Mouse (Mus musculus) adrenal gland, postnatal 4 days (tissue): ENCODE results near the gene Ugdh. TPM values are rescaled to one million over a fixed set of nuclear protein-coding genes. Genes with fewer than 3 reads are reported as not detected.
"Not testable (repeated sequence)": the region's sequence is repeated elsewhere in the genome, so short reads cannot be mapped to it uniquely, and the experiment has no call there.

Source experiments
- DNase-seq, 2 experiments: peaks; one replicate each; pipeline ENCODE4 v3.0.0; 2021 to 2022; ENCODE audit warnings: low spot score in 2 of 2, mixed read lengths in 2 of 2
- long read RNA-seq, 2 experiments: library from polyadenylated mRNA; stranded (forward); transcript quantifications; one replicate each; pipeline ENCODE4 v2.0.0; 2021
- total RNA-seq, 2 experiments: library from RNA; stranded (reverse); gene quantifications; 2 replicates each; pipeline ENCODE4 v1.2.3; 2021

The Ugdh gene
- 10 to 100 TPM; 70.8 to 71.5 TPM for total RNA-seq
- long read RNA-seq, experiment 1, transcript Ugdh-201 (12 exons, 2,550 nt) = major isoform, 56 of 67 reads
- long read RNA-seq, experiment 1, partial matches to known transcripts = 3 of 67 reads
- long read RNA-seq, experiment 1, other reads (novel, unspliced or antisense) = 8 of 67 reads
- long read RNA-seq, experiment 2, transcript Ugdh-201 (12 exons, 2,550 nt) = major isoform, 133 of 173 reads
- long read RNA-seq, experiment 2, partial matches to known transcripts = 11 of 173 reads
- long read RNA-seq, experiment 2, other reads (novel, unspliced or antisense) = 29 of 173 reads

DNA sequence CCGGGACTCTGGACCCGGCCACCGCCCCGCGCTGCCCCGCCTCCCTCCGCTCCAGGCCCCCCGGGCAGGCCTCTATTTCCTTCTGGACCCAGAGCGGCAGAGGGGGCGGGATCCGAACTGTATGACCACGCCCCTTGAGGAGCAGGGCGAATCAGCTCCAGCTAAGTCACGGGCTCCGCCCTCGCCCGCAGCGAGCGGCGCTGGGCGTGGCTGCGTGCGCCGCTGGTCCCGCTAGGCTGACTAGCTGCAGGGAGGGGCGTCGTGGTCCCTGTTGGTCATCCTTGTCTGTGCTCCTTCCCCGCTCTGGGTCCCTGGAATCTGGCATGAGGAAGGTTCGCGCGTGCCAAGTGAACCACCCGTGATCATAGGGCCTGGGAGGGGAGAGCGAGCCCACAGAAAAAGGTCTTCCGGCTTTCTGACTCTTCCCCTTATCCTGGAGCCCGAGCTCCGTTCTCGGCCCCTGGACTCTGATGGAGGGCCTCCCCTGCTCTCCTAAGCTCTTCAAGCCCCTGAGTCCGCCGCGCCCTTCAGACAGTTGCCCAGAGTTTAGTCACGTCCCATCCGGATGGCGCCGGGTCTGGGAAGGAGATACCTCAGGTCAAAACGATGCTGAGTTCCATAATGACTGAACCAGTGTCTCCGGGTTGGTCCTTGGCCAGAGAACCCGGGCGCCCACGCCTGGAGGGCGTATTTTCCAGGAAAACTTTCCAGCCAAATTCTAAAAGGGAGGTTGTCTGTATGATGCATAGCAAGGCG lies at the start of gene Ugdh:
Gene Ugdh (minus strand): TSS at position 144 of the 756 bp plus-strand sequence.
- peak; percentile 89 to 96 for DNase-seq

DNA sequence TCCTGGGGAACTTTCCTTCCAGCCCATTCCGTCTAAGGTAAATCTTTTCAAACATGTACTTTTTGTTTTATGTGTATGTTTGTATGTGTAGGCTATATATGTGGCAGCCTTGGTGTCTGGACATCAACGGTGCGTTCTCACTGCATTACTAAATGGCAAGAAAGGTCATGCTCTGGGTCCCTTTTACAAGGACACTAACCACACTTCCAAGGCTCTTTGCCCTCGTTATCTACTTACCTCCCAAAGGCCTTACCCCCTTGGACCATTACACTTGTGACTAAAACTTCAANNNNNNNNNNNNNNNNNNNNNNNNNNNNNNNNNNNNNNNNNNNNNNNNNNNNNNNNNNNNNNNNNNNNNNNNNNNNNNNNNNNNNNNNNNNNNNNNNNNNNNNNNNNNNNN lies 47.2 kb upstream of the Ugdh start:
- no peak for DNase-seq

DNA sequence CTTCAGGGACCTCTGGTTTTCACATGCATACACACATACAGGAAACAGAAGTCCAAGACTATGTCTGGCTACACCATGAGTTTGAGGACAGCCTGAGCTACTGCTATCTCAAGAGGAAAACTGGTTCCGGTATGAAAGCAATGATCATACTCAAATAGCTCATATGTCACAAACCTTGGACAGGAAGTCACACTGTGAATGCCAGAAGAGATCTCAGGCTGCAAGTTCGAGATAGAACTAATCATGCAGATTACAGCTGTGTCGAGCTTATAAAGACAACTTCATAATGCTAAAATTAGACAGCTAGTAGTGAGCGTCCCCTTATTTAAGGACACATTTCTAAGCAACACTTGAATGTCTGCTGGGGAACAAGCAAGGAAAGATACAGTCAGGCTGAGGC lies 44.8 kb upstream of the Ugdh start:
- DNase-seq = no peak

DNA sequence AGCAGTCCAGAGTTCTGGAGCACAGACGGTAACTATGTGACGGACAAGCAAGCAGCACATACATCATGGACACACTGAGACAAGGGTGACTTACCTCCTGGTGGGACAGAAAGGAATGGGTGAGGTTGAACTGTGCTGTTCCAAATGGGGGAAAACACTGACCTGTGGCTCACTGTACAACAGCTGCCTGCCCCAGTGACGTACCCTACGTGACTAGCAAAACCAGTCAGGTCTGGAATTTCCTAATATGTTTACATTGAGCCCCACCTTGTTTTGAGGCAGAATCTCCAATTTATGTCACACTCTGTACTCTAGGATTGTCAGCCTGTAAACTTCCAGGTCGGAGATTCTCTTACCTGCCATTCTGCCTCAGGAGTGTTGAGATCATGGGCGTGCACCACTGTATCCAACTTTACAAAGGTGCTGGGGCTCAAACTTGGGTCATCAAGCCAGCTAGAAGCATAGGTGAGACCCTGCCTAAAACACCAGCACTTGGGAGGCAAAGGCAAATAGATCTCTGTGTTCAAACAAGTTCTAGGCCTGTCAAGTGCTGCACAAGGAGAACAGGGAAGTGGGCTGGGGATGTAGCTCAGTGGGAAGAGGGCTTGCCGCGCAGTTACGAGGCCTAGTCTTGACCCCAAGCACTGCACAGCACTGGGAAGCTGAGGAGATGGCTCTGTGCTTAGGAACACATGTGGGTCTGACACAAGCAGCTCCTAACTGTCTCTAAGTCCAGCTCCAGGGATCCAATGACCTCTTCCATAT lies 44.1 kb upstream of the Ugdh start:
- DNase-seq = no peak

DNA sequence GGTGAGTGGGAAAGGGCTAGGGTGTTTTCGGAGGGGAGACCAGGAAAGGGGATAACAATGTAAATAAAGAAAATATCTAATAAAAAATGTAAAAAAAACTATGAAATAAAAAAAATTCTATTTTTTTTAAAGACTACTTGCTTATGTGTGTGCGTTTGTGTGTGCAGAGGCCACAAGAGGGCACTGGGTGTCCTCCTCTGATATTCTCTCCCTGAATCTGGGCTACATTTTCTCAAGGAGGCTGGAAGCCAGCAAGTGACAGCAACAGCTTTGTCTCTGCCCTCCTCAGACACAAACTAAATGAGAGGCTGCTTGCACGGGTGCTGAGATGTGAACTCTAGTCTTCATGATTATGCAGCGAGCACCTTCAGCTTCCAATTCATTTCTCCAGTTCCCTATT lies 42.5 kb upstream of the Ugdh start:
- DNase-seq = no peak

DNA sequence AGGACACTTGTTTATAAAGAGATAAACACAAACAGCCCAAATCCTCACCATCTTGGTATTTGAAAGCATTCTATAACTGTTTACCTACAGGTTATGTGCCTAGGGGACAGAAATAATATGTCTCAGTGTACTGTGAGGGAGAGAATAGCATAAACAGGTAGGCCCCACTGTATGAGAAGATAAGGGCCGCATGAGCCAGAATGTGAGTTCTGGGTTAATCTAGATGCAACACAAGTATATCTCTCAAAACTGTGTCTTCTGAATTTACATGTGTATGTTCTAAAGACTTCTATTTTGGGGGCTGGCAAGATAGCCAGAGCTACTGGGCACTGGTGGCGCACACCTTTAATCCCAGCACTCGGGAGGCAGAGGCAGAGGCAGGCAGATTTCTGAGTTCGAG lies 41.0 kb upstream of the Ugdh start:
- not testable (repeated sequence) for DNase-seq

DNA sequence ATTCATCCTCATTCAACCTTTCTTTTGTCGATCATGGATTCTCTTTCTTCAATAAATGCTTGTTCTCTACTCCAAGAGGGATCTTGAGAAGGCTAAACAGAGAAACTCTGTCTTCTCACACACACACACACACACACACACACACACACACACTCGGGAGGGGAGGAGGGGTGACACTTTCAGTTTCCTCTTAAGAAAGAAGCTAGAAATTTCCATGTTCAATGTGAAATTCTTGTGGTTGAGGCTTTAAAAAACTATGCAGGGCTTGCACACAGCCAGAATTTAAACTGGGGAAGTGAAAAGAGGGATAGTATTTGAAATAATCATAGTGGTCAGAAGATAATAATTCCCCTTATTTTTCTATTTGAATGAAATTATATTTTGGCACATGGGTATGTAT lies 40.1 kb upstream of the Ugdh start:
- DNase-seq = no peak

DNA sequence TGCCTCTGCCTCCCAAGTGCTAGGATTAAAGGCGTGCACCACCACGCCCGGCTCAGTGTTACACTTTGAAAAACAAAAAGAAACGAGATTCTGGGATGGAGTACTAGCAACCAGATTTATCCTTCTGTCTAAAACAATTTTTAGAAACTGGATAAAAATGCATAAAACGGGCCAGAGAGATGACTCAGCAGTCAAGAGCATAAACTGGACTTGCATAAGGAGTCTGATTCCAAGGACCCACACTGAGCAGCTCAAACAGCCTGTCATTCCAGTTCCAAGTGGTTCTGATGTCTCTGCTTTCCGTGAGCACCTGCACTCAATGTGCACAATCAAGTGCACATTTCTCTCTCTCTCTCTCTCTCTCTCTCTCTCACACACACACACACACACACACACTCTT lies 34.0 kb upstream of the Ugdh start:
- DNase-seq = no peak

DNA sequence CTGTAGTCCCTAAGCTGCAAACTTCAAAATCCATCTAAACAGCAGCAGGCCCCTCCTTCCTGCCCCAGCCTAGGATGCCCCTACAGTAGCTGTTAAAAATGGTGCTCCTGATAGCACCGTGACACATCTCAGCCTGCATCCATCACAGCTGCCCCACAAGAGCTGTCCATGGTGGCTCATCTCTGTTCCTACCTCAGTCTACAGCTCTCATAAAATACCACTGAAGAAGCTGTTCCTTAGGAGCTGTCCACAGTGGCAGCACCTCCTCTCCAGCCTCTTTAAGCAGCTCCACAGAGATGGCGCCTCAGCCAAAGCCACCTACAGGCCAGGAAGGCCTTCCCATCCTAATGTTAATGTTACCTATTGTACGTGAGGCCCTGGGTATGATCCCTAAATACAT lies 31.2 kb upstream of the Ugdh start:
- DNase-seq = no peak

DNA sequence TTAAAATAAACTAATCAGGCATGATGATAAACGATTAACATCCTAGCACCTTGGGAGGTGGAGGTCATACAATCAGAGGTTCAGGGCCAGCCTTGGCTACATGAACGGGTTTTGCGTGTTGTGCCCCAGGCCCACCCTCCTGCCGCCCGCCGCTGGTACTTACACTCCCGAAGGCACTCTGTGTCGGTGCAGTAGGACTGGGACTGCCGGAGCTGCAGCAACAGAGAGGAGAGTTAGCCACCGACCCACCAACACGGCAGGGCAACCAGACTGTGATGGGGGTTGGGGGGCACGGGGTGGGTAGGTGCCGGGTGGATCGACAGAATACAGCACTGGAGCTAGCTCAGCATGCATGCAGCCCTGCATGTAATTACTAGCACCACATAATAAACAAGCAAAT lies 24.6 kb upstream of the Ugdh start:
- no peak for DNase-seq

DNA sequence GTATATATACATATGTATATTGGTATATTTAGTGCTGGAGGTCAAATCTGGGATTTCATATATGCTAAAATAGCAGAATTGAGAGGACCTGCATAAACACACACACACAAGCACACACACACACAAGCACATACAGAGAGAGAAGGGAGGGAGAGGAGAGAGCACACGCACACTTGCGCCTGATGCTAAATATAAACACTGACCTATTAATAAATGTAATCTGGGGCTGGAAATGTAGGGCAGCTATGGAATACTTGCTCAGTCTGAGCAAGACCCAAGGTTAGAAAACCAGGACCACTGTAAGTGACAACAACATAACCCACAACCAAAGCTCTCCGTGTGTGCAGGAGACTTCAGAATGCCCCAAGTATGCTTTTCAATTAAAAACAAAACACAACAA lies 23.7 kb upstream of the Ugdh start:
- no peak for DNase-seq

DNA sequence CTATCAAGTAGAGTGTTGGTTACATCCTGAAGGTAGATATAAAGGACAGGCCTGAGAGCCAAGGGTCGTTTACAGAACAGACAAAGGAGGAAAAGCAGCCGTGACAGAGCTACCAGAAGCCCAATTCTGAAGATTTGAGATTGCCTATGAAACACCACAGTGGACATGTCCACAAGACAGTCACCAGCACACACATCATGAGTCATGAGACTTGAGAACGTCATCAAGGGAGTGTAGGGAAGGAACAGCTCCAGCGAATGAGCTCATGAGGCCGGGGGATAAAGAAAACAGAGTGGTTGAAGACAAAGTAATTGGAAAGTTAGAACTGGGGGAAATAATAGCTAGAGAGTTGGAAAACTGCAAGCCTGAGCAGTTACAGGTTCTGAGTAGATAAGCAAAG lies 22.1 kb upstream of the Ugdh start:
- no peak for DNase-seq

DNA sequence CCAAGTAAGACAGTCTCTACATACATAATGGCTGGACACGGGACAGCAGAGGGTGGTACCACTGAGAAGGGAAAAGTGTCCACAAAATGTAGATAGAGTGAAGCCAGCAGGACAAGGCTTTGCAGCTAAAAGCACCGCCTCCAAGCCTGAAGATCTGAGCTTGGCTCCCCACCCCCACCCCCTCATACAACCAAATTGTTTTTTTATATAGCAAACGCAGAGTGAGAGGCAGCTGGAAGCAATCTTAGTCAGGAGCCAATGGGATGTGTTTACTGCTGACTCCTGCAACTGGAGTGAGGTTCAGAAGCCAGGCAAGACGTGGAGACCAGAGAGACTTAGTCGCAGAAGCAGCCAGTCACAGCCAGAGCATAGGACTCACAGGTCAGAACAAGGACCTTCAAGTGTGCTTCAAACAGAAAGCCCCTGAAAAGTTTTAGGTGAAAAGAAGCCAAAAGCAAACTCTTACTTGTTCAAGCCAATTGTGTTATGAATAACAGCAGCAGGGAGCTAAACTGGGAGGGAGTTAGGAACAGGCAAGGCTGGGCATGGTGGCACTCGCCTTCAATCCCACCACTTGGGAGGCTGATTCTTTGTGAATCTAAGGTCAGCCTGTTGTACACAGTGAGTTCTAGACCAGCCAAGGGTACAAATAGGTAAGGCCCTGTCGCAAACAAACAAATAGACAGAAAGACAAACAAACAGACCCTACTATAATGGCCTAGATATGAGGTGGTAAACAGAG lies 21.5 kb upstream of the Ugdh start:
- DNase-seq = no peak

DNA sequence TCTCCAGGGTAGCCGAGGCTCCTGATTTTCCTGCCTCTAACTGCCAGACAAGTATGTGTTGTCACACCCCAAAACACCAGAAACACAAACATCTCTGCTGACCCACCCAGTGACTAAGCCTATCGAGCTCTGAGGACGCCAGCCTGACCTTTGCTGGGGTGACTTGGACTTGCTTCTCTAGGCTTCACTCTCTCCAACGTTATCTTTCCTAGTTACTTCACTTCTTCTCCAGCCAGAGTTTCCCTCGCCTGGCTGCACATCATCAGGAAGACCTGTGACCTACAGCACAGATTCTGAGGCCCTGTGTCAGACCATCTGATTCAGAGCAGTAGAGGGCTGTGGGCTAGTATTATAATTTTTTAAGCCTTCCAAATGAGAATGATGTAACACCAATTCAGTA lies 19.0 kb upstream of the Ugdh start:
- DNase-seq = no peak

DNA sequence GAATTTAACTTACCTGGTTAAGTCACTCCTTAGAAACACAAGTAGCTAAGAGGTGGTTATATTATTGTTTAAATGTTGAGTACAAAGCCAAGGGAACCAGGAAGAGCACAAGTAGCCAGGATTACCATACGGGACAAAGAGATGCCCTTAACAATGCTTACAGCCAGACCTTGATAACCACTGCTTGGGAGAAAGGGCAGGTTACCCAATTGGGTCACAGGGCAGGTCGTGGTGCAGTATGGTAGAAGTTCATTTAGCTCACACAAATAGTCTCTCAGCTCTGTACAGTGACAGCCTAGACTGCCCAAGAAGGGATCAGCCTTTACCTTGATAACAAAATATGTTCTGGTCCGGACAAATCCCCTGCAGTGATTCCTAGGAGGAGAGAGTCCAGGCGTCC lies 13.2 kb upstream of the Ugdh start:
- DNase-seq = no peak

DNA sequence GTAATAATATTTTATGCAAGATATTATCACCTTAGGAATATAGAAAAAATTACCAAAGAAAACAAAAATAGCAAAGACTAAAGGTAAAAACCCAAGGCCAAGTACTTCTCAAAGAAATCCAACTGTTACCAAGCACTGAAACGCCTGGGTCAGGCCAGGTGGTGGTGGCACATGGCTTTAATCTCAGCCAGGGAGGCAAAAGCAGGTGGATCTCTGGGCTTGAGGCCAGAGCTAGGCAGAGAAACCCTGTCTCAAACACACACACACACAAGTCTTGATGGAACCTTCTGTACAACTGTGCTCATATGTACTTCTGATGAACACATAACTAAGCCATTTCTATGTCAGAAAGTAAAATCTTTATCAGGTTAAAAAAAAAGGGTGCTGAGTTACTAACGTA lies 12.1 kb upstream of the Ugdh start:
- no peak for DNase-seq

DNA sequence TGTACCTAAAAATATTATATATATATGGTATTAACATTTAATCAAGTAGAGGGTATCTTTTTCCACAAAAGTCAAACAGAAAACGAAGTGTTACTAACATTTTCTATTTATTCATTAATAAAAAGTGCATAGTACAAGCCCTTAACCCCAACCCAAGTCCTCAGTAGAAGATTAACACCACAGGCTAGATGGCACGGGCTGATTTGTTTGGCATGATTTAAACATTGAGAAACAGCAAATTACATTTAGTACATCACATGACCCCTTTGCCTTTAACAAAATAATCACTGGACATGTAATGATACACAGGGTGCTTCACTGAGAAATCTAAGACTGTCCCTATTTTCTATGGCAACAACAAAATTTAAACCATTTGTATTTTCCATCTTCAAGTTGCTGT lies 11.0 kb upstream of the Ugdh start:
- DNase-seq = no peak

DNA sequence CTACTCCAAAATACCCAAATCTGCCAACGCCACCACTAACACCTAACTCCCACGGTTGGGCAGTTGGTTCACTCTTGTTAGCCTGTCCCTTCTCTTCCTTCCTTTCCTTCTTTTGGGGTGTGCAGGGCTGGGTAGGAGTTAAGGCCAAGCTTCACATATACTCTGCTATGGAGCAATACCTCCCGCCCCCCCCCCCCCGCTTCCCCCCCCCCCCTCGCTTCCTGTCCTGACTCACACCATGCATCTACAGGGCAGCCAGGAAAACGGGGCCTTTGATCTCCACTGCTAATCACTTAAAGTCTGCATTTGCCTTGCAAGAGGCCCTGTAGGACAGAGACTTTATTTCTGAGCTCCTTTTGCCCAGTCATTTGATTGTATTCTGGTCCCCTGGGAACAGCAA lies 9.2 kb upstream of the Ugdh start:
- DNase-seq = no peak

DNA sequence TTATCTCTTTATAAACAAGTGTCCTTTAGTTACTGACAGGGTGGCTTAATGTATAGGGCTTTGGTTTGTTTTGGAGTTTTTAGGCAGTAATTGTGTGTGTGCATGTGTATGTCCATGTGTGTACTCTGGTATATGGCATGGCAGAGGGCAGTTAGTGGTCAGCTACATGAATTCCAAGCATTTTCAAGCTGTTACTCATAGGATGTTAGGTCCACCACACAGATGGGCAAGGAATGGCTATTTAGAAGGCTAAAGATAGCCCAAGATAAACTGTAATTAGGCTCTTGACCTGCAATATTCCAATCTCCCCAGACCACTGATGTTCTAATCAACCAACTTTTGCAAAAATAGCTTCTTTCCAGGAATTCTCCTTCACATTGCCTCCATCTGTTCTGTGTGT lies 2.3 kb upstream of the Ugdh start:
- DNase-seq = no peak

DNA sequence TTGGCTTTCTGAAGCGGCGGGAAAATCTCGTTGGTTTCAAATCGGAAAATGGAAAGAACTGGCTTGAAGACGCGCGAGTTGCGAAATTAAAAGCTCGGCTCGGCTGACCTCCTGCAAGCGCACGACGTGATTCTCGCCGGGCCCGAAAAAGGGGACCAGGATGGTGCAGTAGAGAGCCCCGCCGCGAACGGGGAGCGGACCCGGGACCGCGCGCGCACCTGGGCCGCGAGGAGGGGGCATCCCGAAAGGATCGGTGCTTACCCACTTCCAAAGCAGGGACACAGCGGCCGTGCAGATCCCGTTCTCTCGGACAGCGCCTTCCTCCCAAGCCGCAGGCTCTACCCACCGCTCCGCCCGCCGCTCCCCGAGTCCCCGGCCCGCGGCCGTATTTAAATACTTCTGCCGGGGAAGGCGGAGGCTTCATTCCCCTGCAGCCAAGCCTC lies 365 bp downstream of the Ugdh start:
- DNase-seq = peak in 1 of 2 experiments; percentile 5
